In the genomic region with DNA sequence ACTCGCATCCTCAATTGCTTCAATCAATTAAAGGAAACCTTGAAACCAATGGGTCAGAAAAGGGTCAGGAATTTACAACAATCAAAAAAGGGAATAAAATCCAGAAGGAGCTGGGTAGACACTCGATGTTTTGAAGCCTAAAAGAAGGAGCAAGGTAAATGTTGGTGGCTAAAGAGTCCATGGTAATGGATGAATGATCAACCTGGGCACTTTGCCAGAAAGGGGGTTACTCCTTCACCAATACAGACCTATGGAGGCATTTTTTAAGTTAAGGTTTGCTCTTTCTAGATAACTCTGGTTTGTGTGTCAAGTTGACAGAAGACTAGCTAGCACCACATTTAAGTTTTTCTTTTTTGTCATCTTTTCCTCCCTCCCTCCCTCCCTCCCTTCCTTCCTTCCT, we compare ENCODE assay signal across 29 mouse cellular contexts. TPM values are rescaled to one million over a fixed set of nuclear protein-coding genes. Genes with fewer than 3 reads are reported as not detected.
"Had no signal": no experiment of that assay in that cellular context is flagged by ENCODE, and none has a peak within 500 bp of the region (broad histone marks: within the 10 kb centered on the region; RNA-seq: fewer than 3 reads in every experiment).

No protein-coding gene starts in this region.

- DNase-seq: gastrocnemius, adult 2 months; gastrocnemius, postnatal 10 days; gastrocnemius, postnatal 25 days; heart, adult 18-20 months; heart, postnatal 10 days; heart, postnatal 4 days; liver; liver, embryonic 13.5 days; liver, postnatal 0 days had no signal

- H3K9ac ChIP-seq: heart, embryonic 12.5 days; hindbrain, embryonic 12.5 days; hindbrain, embryonic 14.5 days; intestine, embryonic 15.5 days; limb, embryonic 12.5 days; liver, embryonic 13.5 days; liver, embryonic 15.5 days; liver, postnatal 0 days had no signal

- H3K4me2 ChIP-seq: heart, embryonic 12.5 days; hindbrain, embryonic 12.5 days; hindbrain, embryonic 14.5 days; intestine, embryonic 15.5 days; limb, embryonic 12.5 days; liver, embryonic 11.5 days; liver, embryonic 13.5 days; liver, embryonic 15.5 days had no signal

- H3K36me3 ChIP-seq: heart, embryonic 10.5 days; heart, embryonic 12.5 days; hindbrain, embryonic 10.5 days; hindbrain, embryonic 12.5 days; intestine, embryonic 15.5 days; limb, embryonic 10.5 days; limb, embryonic 12.5 days; liver, embryonic 13.5 days; liver, embryonic 15.5 days had no signal

- H3K4me1 ChIP-seq: heart, embryonic 10.5 days; heart, embryonic 12.5 days; hindbrain, embryonic 10.5 days; hindbrain, embryonic 12.5 days; intestine, embryonic 15.5 days; limb, embryonic 10.5 days; limb, embryonic 12.5 days; liver, embryonic 13.5 days; liver, embryonic 15.5 days had no signal

- H3K4me3 ChIP-seq: gastrocnemius, adult 2 months; heart, embryonic 10.5 days; heart, embryonic 12.5 days; hindbrain, embryonic 10.5 days; hindbrain, embryonic 12.5 days; intestine, embryonic 15.5 days; layer of hippocampus, adult 2 months; left cerebral cortex, adult 2 months; limb, embryonic 10.5 days; limb, embryonic 12.5 days; liver, embryonic 13.5 days; liver, embryonic 15.5 days had no signal

- H3K27ac ChIP-seq: gastrocnemius, adult 2 months; heart, embryonic 10.5 days; hindbrain, embryonic 10.5 days; hindbrain, embryonic 12.5 days; hindbrain, embryonic 14.5 days; intestine, embryonic 15.5 days; layer of hippocampus, adult 2 months; left cerebral cortex, adult 2 months; limb, embryonic 10.5 days; limb, embryonic 12.5 days; liver, embryonic 13.5 days; liver, embryonic 15.5 days had no signal

- H3K9me3 ChIP-seq: heart, embryonic 10.5 days; heart, embryonic 12.5 days; hindbrain, embryonic 10.5 days; hindbrain, embryonic 12.5 days; intestine, embryonic 15.5 days; limb, embryonic 10.5 days; limb, embryonic 12.5 days; liver, embryonic 13.5 days; liver, embryonic 15.5 days had no signal

- ATAC-seq: forebrain, embryonic 16.5 days; hindbrain, embryonic 16.5 days; inflammation-experienced regulatory T-cells, adult 6 months; intestine, embryonic 15.5 days; intestine, postnatal 0 days; liver, postnatal 0 days had no signal

- H3K27me3 ChIP-seq: heart, embryonic 12.5 days; hindbrain, embryonic 12.5 days; intestine, embryonic 15.5 days; limb, embryonic 12.5 days; liver, embryonic 13.5 days; liver, embryonic 15.5 days had no signal

RNA-seq across cellular contexts. Expression of a gene that starts 15.3 kb away (rescaled TPM):
- polyA plus RNA-seq: forebrain, embryonic 16.5 days; frontal cortex, adult 2 months; heart, embryonic 10.5 days; heart, embryonic 12.5 days; heart, embryonic 14.5 days; heart, embryonic 16.5 days; hindbrain, embryonic 10.5 days; hindbrain, embryonic 12.5 days; hindbrain, embryonic 14.5 days; hindbrain, embryonic 16.5 days; inflammation-experienced regulatory T-cells, adult 6 months; intestine, embryonic 15.5 days; intestine, postnatal 0 days; limb, embryonic 10.5 days; limb, embryonic 12.5 days; limb, embryonic 14.5 days; liver, embryonic 11.5 days; liver, embryonic 13.5 days; liver, embryonic 15.5 days; liver, postnatal 0 days had no signal

RNA-seq across cellular contexts. Expression of a gene that starts 30.0 kb away (rescaled TPM):
- polyA plus RNA-seq: forebrain, embryonic 16.5 days; frontal cortex, adult 2 months; heart, embryonic 10.5 days; heart, embryonic 12.5 days; heart, embryonic 14.5 days; heart, embryonic 16.5 days; hindbrain, embryonic 10.5 days; hindbrain, embryonic 12.5 days; hindbrain, embryonic 14.5 days; hindbrain, embryonic 16.5 days; inflammation-experienced regulatory T-cells, adult 6 months; intestine, embryonic 15.5 days; intestine, postnatal 0 days; limb, embryonic 10.5 days; limb, embryonic 12.5 days; limb, embryonic 14.5 days; liver, embryonic 11.5 days; liver, embryonic 13.5 days; liver, embryonic 15.5 days; liver, postnatal 0 days had no signal

RNA-seq across cellular contexts. Expression of a gene that starts 40.1 kb away (rescaled TPM):
- polyA plus RNA-seq: forebrain, embryonic 16.5 days; frontal cortex, adult 2 months; heart, embryonic 10.5 days; heart, embryonic 12.5 days; heart, embryonic 14.5 days; heart, embryonic 16.5 days; hindbrain, embryonic 10.5 days; hindbrain, embryonic 12.5 days; hindbrain, embryonic 14.5 days; hindbrain, embryonic 16.5 days; inflammation-experienced regulatory T-cells, adult 6 months; intestine, embryonic 15.5 days; intestine, postnatal 0 days; limb, embryonic 10.5 days; limb, embryonic 12.5 days; limb, embryonic 14.5 days; liver, embryonic 11.5 days; liver, embryonic 13.5 days; liver, embryonic 15.5 days; liver, postnatal 0 days had no signal
